Mouse (Mus musculus): ENCODE measurements around the gene Zbtb44.

The Zbtb44 gene

DNA sequence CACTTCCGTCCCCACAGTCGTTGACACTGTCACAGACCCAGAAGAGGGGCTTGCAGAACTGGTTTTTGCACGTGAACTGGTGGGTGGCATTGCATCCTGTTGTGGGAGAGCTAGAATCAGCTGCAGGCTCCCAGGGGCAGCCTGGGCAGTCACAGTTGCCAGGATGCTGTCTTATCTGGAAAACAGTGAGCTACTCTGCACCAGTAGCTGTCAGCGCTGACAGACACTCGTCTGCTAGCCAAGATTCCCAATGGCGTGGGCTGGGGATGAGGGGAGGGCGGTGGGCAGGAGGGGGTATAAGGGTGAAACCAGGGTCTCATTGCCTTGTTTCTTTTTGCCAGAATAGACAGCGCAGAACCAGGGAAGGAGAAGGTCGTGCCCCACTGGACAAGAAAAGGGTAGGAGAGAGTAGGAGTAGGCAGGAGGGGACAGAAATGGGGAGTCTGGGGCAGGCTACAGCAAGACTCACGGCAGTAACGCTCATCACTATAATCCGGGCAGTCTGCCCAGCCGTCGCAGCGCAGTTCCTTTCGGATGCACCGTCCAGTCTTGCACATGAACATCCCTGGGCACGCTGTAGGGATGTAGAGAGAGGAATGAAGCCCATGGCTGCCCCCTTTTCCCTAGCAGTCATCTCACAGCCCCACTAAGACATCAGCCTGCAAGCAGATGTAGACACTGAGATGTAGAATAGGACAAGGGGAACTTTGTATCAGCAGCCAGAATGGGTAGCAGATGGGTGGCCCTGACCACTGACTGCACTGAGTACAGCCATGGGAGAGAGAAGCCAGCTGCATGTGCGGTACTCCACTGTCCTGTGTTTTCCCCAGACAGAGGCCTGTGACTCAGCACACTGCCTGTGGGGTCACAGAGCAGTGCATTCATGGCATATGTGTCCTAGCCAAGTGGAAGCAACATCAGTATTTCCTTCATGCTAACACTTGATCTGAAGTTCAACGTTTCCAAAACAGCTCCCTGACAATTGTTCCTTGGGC is 66.9 kb downstream of the Zbtb44 start:
- in situ Hi-C loops (cut with MboI; ENCODE audit: low sequenced_read_pairs): no loop called here

- in situ Hi-C loops (cut with MboI; ENCODE audit: low sequenced_read_pairs): no loop called here
These were observed 67.7 kb downstream of the Zbtb44 start for GRCm38 (mm10) chr9:31098118-31098517.

GRCm38 (mm10) chr9:31108464-31108863 is 78.0 kb downstream of the Zbtb44 start:
- in situ Hi-C loops (cut with MboI; ENCODE audit: low sequenced_read_pairs): no loop called here

GRCm38 (mm10) chr9:31115586-31115985 is 85.1 kb downstream of the Zbtb44 start:
- in situ Hi-C loops (cut with MboI; ENCODE audit: low sequenced_read_pairs): no loop called here

DNA sequence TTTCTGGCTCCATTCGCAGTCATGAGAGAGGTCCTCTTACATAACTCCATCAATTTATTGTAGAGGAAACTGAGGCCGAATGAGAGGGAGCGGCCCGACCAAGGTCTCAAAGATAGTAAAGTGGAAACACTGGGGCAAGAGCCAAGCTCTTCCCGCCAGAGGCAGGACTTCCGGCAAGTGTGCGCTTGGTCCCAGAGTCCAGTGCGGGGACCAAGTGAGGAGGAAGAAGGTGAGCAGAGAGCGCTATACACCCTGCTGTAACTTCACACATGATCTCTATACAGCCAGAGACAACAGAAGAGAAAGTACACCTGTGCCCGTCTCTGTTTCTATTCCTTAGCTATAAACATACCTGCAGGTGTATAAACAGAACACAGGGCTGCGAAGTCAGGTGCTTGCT is 86.6 kb downstream of the Zbtb44 start:
- in situ Hi-C loops (cut with MboI; ENCODE audit: low sequenced_read_pairs): no loop called here

DNA sequence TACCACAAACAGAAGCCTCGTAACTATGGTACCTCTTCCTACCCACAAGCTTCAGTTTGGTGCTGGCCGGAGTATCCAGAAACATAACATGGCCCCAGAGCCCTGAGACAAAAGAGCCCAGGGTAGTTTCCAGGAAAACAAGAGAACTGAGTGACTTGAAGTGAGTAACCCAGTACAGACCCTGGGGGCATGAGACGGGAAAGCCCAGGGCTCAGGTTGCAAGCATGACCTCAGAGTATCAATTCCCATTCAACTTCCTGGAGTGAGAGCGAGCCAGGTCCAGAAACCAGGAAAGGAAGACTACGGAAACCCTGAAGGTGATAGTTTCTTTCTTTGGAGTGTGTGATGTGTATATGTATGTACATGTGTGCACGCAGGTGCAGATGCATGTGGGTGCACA is 87.0 kb downstream of the Zbtb44 start:
- in situ Hi-C loops (cut with MboI; ENCODE audit: low sequenced_read_pairs): no loop called here

- in situ Hi-C loops (cut with MboI; ENCODE audit: low sequenced_read_pairs): no loop called here
These were observed 88.3 kb downstream of the Zbtb44 start for GRCm38 (mm10) chr9:31118520-31119298.

DNA sequence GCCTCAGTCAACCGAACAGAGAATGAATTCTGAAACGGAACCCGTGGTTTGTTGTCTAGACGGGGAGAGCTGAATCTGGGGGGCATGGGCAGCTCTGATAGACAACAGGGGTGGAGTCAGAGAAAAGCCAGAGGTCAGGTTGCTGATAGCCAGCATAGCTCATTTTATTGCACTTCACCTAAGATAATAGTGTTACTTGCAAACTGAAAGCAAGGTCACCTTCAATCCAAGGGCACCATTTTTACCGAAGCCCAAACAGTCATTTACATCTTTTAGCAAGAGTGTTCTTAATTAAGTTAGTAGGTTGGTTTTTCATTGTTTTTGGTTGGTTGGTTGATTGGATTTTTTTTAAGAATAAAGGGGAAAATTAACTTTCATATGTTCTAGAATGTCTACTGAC is 89.0 kb downstream of the Zbtb44 start:
- in situ Hi-C loops (cut with MboI; ENCODE audit: low sequenced_read_pairs): no loop called here

DNA sequence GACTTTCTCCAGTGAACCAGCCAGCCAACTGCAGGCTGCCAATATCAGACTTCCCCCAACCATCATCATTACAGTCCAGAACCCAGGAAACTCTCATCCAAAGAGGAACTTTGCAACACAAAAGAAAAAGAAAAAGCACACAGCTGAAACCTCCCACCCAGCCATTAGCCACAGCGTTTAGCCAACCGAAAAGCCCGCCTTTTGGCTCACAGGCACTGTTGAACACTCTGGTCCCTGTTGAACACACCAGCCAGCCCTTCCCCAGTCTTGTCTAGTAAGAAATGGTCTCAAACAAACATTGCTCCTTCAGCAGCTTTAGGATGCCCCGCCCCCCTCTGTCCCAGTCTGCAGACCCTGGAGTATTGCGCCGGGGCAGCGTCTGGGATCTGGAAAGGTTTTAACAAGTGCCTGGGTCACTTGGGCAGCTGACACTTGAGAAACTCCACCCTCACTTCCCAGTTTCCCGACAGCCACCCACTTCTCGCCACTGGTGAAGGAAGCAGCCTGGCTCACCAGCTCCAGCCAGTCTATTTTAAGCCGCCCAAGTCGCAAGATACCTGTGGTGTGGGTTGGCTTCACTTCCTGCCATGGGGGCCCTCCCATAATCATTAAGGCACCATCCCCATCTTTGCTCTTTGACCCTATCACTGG is 89.6 kb downstream of the Zbtb44 start:
- in situ Hi-C loops (cut with MboI; ENCODE audit: low sequenced_read_pairs): no loop called here

- in situ Hi-C loops (cut with MboI; ENCODE audit: low sequenced_read_pairs): no loop called here
These were observed 90.1 kb downstream of the Zbtb44 start for GRCm38 (mm10) chr9:31120533-31120915.

- in situ Hi-C loops (cut with MboI; ENCODE audit: low sequenced_read_pairs): no loop called here
These were observed 92.1 kb downstream of the Zbtb44 start for GRCm38 (mm10) chr9:31122464-31123030.

Measured in CH12F3 (cell line).